Mouse (Mus musculus) spleen, adult 12 weeks (tissue): ENCODE results near the gene Retsat.

Experiments used
- DNase-seq: peaks from one replicate; pipeline ENCODE4 v3.0.0; 2022; ENCODE audit warnings: low spot score

The Retsat gene

GRCm38 (mm10) chr6:72623661-72624402 is 25.6 kb downstream of the Retsat start:
- DNase-seq: no peak

GRCm38 (mm10) chr6:72626391-72626790 is 28.1 kb downstream of the Retsat start:
- DNase-seq: no peak

DNA sequence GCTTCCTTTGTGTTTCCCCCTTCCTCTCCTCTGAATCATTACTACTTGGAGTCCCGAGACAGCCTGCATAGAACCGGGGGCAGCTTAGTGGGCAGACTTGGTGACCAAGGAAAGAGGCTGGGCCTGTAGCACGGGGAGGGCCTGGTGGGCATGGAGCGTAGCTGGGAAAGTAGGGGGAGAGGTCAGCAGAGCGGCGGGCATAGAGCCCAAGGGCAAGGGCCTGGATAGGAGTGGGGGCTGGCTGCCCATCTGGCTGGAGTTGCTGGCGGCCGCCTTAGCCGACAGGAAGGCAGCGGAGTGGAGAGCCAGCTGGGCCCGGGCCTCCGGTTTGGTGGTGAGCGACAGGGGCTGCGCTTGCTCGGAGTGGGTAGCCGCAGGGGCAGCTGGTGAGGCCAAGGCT is 29.0 kb downstream of the Retsat start:
- no peak for DNase-seq

DNA sequence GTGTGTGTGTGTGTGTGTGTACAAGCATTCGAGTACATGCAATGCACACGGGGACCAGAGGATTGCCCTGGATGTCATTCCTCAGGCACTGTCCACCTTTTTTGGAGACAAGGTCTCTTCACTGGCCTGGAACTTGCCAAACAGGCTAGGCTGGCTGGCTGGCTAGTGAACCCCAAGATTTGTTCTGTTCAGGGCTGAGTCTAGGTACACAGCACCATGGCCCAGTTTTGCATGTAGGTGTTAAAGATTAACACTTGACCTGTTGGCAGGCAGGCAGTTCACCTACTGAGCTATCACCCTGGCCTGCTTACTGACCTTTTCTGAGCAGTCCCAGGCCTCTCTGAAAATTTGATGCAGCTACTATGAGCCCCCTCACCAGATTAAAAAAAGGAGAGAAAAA is 32.1 kb downstream of the Retsat start:
- no peak for DNase-seq

DNA sequence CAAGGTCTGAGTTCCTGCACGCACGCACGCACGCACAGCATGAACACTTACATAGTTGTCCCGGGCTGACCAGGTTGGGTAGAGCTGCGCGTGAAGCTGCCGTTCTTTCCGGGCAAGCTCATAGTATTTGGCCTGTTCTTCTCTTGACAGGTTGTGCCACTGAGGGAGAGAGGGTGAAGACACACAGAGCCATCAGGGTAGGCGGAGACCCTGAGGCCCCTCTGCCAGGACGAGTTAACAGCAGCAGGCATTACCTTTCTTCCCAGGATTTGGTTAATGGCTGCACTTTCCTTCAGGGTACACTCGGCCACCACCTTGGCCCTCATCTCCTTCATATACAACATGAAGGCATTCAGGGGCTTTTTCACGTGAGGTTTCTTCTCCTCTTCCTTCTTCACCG is 32.7 kb downstream of the Retsat start:
- DNase-seq: no peak

DNA sequence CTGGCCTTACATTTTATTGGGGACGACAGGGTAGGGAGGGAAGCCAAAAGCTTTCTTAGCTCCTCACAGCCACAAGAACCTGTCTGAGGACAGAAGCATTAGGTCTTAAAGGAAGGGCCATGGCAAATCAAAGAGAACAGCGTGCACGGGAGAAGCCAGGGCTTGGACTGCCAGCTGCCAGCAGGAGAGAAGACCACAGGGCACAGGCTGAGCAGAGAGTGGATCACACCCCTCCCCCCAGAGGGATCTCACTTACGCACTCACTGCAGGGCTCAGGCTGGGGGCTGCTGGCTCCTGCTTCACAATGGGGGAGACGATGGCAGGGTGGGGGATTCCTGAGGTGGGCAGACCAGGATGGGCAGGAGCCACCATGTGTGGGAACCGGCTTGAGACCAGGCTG is 33.4 kb downstream of the Retsat start:
- no peak for DNase-seq

DNA sequence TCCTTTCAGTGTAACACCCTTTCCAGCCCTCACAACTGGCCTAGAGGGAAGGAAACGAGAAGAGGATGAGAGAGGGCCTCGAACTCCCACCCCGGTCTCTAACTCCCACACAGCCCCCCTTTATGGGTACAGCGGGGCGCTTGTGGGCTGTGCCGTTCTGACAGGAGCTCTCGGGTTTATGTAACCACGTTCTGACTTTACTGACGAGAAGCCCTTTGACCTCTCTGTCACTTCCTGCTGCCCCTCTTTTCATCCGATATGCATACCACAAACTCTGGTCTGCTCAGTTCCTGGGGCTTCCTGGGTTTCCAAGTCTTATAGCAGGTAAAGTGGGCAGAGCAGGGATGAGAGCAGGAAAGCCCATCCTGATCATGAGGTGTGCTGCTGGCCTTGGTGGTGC is 36.0 kb downstream of the Retsat start:
- DNase-seq: no peak

DNA sequence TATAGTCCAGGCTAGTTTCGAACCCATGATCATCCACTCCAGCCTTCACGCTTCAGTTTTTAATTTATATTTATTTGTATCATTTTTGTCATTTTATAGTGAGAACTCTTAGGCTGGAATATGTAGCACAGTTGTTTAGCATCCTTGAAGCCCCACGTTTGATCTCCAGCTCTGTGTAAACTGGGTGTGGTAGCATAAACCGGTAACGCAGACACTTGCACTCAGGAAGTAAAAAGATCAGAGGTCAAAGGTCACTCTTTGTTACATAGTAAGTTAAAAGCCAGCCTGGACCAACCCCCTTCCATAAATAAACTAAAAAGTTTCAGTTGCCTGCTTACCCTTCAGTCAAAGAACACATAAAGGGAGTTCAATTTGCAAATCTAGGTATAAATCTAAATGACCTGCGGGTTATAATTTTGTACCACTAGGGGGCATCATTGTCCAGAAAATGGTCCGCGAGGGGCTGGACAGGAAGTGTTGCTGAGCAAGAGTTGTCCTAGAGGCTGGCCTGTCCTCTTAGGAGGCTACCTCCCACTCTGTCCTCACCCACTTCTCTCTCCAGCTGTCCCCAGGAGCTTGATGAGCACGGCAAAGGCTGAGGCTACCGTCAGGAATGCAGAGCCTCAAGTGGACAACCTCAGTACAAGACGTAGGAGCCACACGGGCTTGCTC is 37.6 kb downstream of the Retsat start:
- DNase-seq: no peak

GRCm38 (mm10) chr6:72636940-72637339 is 38.7 kb downstream of the Retsat start:
- DNase-seq: no peak

DNA sequence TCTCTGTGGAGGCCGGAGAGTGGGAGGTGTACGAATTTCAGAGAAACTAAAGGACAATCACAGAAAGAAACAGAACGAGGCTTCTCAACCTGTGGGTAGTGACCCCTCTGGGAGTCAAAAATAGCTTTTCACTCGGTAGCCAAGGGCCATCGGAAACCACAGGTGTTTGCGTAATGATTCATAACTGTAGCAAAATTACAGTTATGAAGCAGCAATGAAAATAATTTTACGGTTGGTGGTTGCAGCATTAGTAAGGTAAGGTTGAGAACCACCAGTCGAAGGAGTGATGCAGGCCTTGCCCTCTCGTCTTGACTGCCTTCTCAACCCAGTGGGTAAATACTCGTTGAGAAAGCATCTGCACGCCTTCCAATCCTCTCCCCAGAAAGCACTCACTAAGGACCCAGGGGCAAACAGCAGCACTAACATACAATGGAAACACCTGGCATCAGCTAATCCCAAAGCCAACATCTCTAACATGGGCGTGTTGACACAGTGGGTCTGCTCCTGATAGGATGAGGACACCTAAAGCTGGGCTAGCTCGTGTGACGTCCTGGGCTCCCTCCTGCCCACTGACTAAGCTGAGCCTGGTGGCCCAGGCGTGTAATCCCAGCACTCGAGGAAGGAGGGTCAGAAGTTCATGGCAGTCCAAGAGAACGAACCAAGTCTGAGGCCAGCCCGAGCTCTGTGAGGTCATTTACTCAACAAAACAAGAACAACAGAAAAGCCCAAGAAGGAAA is 43.1 kb downstream of the Retsat start:
- DNase-seq: no peak

- DNase-seq: no peak
These were observed 46.3 kb downstream of the Retsat start for GRCm38 (mm10) chr6:72644576-72644975.

DNA sequence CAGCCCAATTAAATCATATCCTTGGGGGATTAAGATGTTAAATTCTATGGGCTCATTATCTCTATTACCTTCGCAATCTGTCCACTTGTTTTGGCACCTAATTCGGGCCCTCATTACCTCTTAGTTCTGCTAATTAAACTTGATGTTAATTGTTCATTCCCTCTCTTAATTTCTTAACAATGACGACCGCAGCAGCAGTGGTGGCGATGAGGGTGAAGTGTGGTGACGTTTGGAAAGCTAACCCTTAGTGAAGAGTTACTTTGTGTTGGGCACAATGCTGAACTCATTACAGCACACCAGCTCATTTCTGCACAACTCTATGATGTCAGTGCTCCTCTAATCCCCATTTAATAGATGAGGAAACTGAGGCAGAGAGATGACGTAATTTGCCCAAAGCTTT is 47.1 kb downstream of the Retsat start:
- no peak for DNase-seq

DNA sequence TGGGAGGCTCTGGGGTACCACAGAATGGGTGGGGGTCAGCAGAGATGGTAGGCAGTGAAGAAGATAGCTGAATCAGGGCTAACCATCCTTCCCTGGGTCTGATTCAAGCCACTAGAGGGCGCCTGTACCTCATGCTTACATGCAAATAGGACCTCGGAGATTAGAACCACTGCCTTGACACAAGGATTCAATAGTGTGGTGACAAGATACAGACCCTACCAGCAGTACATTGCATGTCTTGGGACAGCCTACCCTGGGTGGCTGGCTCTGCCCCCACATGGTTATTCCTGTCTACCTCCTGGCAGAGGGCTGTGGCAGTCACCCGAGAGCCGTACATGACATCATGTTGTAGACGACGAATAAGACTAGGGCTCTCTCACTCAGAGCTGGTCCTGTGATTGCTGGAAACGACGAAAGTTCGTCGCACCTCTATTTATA is 49.1 kb downstream of the Retsat start:
- DNase-seq: peak; percentile 25

DNA sequence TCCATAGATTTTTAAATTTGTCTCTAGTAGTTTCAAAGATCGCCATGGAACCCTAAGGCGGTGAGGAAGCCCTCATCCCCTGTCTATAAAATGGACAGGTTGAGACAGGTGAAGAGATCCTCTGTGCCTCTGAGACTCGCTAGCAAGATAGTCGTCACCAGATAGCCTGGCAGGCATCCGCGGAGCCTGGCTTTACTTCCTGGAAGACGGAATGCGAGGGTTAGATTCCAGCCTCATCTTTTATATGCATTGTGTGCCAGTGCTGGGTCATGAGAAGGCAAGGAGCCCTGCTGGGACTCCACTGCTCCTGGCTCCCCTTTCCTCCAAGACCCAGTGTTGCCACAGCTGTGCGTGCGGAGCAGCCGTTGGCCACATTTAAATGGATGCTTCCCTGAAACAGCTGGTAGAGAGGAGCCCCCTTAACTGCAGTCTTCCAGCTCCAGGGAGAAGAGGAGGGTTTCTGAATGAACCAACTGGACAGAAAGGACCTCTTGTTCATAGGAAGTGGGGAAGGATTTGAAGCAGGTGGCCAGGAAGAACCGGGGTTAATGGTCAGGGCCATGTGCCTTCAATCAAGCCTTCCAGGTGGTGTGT is 49.8 kb downstream of the Retsat start:
- no peak for DNase-seq

- no peak for DNase-seq
These were observed 52.1 kb downstream of the Retsat start for GRCm38 (mm10) chr6:72650338-72650851.

DNA sequence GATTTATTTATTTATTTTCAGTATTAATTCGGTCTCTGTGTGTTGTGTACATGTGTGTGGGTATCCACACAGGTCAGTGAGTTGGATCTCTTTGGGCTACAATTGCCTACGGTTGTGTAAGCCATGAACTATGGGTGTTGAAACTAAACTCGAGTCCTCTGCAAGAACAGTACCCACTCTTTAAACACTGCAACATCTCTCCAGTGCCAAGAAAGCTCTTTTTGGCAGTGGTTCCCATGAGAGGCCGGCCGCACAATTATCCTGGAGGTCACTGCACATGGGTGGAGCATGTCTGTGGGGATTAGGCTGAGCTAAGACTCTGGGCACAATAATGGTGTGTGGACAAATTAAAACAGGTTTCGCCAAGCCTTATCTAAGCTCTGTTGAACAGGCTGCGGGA is 55.1 kb downstream of the Retsat start:
- no peak for DNase-seq

DNA sequence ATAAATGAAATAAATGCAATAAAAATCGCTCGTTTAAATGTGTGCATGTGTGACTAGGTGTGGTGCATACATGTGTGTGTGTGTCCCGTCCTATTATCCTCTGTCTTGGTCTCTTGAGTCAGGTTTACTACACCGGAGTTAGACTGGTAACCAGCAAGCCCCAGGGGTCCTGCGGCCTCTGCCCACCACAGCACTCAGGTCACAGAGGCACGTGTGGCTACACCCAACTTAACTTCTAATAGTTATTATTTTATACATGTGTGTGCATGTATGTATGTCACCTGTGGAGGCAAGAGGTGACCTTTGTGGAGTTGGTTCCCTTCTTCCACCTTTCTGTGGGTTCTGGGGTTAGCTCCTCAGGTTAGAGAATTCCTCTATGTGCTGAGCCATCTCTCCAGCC is 56.1 kb downstream of the Retsat start:
- DNase-seq: no peak

DNA sequence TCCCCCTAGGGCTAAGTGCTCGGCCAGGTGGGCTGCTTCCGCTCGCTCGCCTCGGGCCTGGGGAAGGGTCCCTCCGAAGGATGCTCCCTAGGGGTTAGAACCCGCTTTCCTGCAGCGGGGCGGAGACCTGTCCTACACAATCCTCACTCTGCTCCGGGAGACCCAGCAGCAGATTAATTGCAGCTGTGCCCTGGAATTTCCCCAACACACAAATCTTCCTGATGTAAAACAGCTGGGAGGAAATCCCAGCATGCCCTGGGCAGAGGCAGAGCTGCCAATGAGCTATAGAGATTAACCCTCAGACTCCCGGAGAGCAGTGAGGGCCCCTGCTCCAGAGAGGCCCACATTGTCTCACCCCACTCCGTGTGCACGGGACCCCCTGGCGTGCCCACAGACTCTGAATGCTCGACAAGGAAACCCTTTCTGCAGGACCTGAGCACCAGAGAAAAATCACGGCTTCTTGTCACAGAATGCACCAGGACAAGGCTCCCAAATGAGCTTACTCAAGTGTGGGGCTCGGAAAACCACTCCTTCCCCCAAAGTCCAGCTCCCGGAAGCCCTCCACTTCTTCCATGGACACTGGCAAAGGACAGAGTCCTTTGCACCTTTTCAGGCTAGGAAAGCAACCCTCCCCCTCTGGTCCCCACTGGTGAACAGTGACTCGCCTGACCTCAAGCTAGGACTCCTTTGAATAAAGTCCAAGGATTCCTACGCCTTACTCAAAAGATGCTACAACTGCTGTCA is 57.2 kb downstream of the Retsat start:
- DNase-seq: no peak

GRCm38 (mm10) chr6:72656053-72656442 is 57.8 kb downstream of the Retsat start:
- no peak for DNase-seq

DNA sequence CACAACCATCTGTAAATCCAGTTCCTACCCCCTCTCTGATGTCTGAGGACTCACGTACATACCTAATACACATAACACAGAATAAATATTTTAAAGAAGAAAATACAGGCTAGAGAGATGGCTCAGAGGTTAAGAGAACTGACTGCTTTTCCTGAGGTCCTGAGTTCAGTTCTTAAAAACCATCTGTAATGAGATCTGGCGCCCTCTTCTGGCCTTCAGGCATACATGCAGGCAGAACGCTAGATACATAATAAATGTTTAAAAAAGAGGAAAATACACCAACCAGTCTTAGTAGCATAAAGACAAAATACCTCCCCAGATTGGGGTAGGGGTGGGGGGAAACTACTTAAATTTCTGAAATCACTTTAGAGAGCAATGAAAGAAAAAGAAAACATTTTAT is 59.7 kb downstream of the Retsat start:
- DNase-seq: no peak
